Mouse (Mus musculus) megakaryocyte, embryonic 14.5 days (primary cell): Measurements from ENCODE around the gene Sirpa.

Experiments used
- FLI1 ChIP-seq: IDR thresholded peaks from 2 replicates; pipeline ENCODE4 v1.6.1; 2012; ENCODE audit warnings: low read length, inconsistent platforms, mixed read lengths
- GATA1 ChIP-seq: IDR thresholded peaks from 3 replicates; pipeline ENCODE4 v1.6.1; 2012; ENCODE audit warnings: mixed read lengths, low read length, inconsistent platforms, borderline replicate concordance

DNA sequence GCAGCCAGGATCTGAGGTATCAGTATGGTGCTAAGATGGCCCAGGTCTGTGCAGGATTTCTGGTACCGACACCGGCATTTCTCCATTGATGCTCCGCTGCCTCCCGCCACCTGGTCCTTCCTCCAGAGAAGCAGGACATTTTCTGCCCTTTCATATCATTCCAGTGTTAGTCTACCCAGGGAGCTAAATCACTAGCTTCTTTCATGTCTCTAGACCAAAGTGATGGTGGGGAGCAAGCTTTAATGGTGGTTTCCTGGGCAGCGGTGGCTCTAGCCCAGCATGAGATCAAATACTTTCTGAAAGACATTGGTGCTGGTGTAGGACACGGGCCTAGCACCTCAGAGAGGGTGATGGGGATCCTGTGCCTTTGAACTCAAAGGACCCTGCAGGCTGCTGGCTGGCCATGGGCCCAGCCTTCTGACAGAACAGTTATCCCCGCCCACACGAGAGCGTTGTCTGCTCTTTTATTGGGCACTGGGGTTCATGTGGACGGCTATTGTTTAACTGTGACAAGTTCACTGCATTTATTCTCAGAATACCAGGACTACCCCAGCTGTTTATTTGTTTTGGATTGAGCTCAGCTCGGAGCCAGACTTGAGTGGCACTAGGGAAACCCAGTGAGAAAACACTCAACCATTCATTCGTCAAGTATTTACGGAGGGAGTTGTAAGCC, 31.7 kb downstream of the Sirpa start:
- TF ChIP-seq FLI1: no peak
- TF ChIP-seq GATA1: no peak
